Mouse (Mus musculus): ENCODE measurements around the gene Psmd4. TPM values are rescaled to one million over a fixed set of nuclear protein-coding genes. Genes with fewer than 3 reads are reported as not detected.

The Psmd4 gene
- polyA plus RNA-seq, 1 experiment, result 245 TPM

DNA sequence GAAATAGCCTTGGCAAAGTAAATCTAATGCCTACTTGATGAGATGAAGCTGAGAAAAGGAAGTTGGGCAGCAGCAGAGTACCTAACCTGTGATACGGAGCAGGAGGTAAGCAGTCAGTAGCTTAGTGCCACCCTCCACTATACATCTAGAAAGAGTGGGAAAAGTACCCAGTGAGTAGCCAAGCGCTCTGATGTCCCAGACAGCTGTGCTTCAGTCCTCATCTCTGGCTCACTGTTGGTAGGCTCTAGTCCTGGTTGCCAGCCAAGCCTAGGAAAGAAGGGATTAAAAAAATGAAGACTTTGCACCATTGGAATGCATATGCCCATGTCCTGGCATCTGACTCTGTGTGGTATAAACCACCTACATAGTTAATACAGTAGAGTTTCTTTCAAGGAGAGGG, 56.9 kb downstream of the Psmd4 start:
- no peak for TF ChIP-seq CTCF (IDR thresholded peaks at IDR 0.05; ENCODE audit: borderline replicate concordance, insufficient read depth, low read depth, low read length)
- no peak for TF ChIP-seq POLR2A (IDR thresholded peaks at IDR 0.05; ENCODE audit: borderline replicate concordance, insufficient read depth, low read length)
- Histone ChIP-seq H3K27ac (ENCODE audit: insufficient read depth, low read length) (no peak overlapping the region), H3K4me1 (ENCODE audit: control insufficient read depth, insufficient read depth, low read length) (no peaks in the 10 kb centered on the region), H3K27me3 (ENCODE audit: control insufficient read depth, insufficient read depth, low read length) (no peaks in the 10 kb centered on the region), H3K4me3 (replicated peaks; ENCODE audit: insufficient read depth, low read depth, low read length) (no peak overlapping the region)
- 71% methylated on average over 2 of the region's 2 CpGs for WGBS
- DNase-seq, result no peak

GRCm38 (mm10) chr3:94984312-94984711, 58.1 kb downstream of the Psmd4 start:
- no peak for DNase-seq
- H3K4me1 ChIP-seq (ENCODE audit: control insufficient read depth, insufficient read depth, low read length), result no peaks in the 10 kb centered on the region
- 82% methylated on average over 11 of the region's 11 CpGs for WGBS
- no peak overlapping the region for H3K4me3 ChIP-seq (replicated peaks; ENCODE audit: insufficient read depth, low read depth, low read length)
- H3K27me3 ChIP-seq (ENCODE audit: control insufficient read depth, insufficient read depth, low read length), result no peaks in the 10 kb centered on the region
- TF ChIP-seq POLR2A (IDR thresholded peaks at IDR 0.05; ENCODE audit: borderline replicate concordance, insufficient read depth, low read length) (no peak), CTCF (IDR thresholded peaks at IDR 0.05; ENCODE audit: borderline replicate concordance, insufficient read depth, low read depth, low read length) (no peak)
- no peak overlapping the region for H3K27ac ChIP-seq (ENCODE audit: insufficient read depth, low read length)

Other genes with a start within 250 kb of the Psmd4 start
- 45.3 and 46.2 TPM in 2 replicates for gene Pogz, start 205.0 kb downstream of the Psmd4 start, polyA plus RNA-seq (2012; rRNA removed)
- gene Psmb4, start 155.7 kb downstream of the Psmd4 start, polyA plus RNA-seq (2012; rRNA removed), result 298 and 301 TPM in 2 replicates
- 12.5 and 15.4 TPM in 2 replicates for gene Selenbp1, start 109.6 kb downstream of the Psmd4 start, polyA plus RNA-seq (2012; rRNA removed)
- gene Rfx5, start 88.5 kb downstream of the Psmd4 start, polyA plus RNA-seq (2012; rRNA removed), result 30.1 and 36.1 TPM in 2 replicates
- gene Pi4kb, start 67.9 kb downstream of the Psmd4 start, polyA plus RNA-seq (2012; rRNA removed), result 68.4 and 68.9 TPM in 2 replicates
- 40.9 and 43.8 TPM in 2 replicates for gene Zfp687, start 27.2 kb downstream of the Psmd4 start, polyA plus RNA-seq (2012; rRNA removed)
- gene Pip5k1a, start 64.3 kb upstream of the Psmd4 start, polyA plus RNA-seq (2012; rRNA removed), result 26.6 and 28.7 TPM in 2 replicates
- gene Vps72, start 68.4 kb upstream of the Psmd4 start, polyA plus RNA-seq (2012; rRNA removed), result 71.6 and 71.7 TPM in 2 replicates
- 1.0 and 1.2 TPM in 2 replicates for gene Tmod4, start 81.9 kb upstream of the Psmd4 start, polyA plus RNA-seq (2012; rRNA removed)
- 134 and 139 TPM in 2 replicates for gene Scnm1, start 91.4 kb upstream of the Psmd4 start, polyA plus RNA-seq (2012; rRNA removed)
- gene Lysmd1, start 91.5 kb upstream of the Psmd4 start, polyA plus RNA-seq (2012; rRNA removed), result 31.8 and 34.9 TPM in 2 replicates
- gene Tnfaip8l2, start 99.7 kb upstream of the Psmd4 start, polyA plus RNA-seq (2012; rRNA removed), result 1.3 and 2.0 TPM in 2 replicates
- gene Sema6c, start 117.8 kb upstream of the Psmd4 start, polyA plus RNA-seq (2012; rRNA removed), result 40.5 and 42.9 TPM in 2 replicates
- 30.6 and 34.0 TPM in 2 replicates for gene Gabpb2, start 175.3 kb upstream of the Psmd4 start, polyA plus RNA-seq (2012; rRNA removed)
- gene Cdc42se1, start 186.1 kb upstream of the Psmd4 start, polyA plus RNA-seq (2012; rRNA removed), result 74.0 and 75.0 TPM in 2 replicates
- 339 and 352 TPM in 2 replicates for gene Mllt11, start 189.6 kb upstream of the Psmd4 start, polyA plus RNA-seq (2012; rRNA removed)
- gene Gm128, start 199.0 kb upstream of the Psmd4 start, polyA plus RNA-seq (2012; rRNA removed), result 0.75 and 0.90 TPM in 2 replicates
- 1.8 and 1.9 TPM in 2 replicates for gene Bnipl, start 208.6 kb upstream of the Psmd4 start, polyA plus RNA-seq (2012; rRNA removed)
- gene Mindy1, start 238.7 kb upstream of the Psmd4 start, polyA plus RNA-seq (2012; rRNA removed), result 96.8 and 103 TPM in 2 replicates
- 43.2 and 47.6 TPM in 2 replicates for gene Prune1, start 239.5 kb upstream of the Psmd4 start, polyA plus RNA-seq (2012; rRNA removed)

Data from cerebellum, adult 2 months (tissue).